Mouse (Mus musculus): ENCODE data around the gene Nap1l2. TPM values are rescaled to one million over a fixed set of nuclear protein-coding genes. Genes with fewer than 3 reads are reported as not detected.
"Not testable (repeated sequence)": the region's sequence is repeated elsewhere in the genome, so short reads cannot be mapped to it uniquely, and the experiment has no call there.

Gene Nap1l2
- 3.1 TPM in 2 replicates for polyA plus RNA-seq (2014; fragmentation: Nextera tagmentation; extraction: Ambion mirVana)

DNA sequence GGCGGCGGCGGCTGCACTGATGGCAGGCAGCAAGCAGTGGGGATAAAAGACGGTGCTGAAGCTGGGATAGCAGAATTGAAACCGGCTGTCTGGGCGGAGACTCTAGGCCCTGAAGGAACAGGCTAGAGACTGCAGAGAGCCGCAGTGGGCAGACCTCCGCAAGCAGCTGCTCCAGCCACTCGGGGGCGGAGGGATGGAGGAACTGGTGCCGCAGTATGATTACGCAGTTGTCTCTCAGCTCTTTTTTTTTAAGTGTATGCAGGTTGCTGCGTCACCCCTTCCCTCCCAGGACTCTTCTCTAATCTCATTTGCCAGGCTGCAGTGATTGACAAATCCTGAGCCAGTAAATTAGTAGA lies at the start of gene Nap1l2:
Gene Nap1l2 (minus strand): TSS at position 210 of the 356 bp plus-strand sequence.
- 16% methylated on average over 13 of the region's 13 CpGs for WGBS
- peak within 1 kb of the TSS; percentile 32 for H3K4me3 ChIP-seq (ENCODE audit: low read depth, low read length)
- peak within 1 kb of the TSS; percentile 56 for H3K4me2 ChIP-seq (ENCODE audit: low read depth, severe bottlenecking)
- H3K27ac ChIP-seq (replicated peaks; ENCODE audit: low read depth, low read length), result no peak within 1 kb of the TSS
- ATAC-seq (ENCODE audit: insufficient number of reproducible peaks, low FRiP score, low TSS enrichment, low read depth) (no peak), DNase-seq (ENCODE audit: low spot score) (peak; percentile 58)
- no peaks in the 10 kb centered on the region for H3K36me3 ChIP-seq (ENCODE audit: control insufficient read depth, insufficient read depth, low read length)
- H3K27me3 ChIP-seq (ENCODE audit: control insufficient read depth, insufficient read depth, low read length), result peaks cover 15% of the 10 kb centered on the region
- H3K4me1 ChIP-seq (ENCODE audit: control insufficient read depth, insufficient read depth, low read length), result no peaks in the 10 kb centered on the region
- no peak within 1 kb of the TSS for H3K9ac ChIP-seq (ENCODE audit: low read length)
- no peaks in the 10 kb centered on the region for H3K9me3 ChIP-seq (ENCODE audit: control insufficient read depth, low read length)

DNA sequence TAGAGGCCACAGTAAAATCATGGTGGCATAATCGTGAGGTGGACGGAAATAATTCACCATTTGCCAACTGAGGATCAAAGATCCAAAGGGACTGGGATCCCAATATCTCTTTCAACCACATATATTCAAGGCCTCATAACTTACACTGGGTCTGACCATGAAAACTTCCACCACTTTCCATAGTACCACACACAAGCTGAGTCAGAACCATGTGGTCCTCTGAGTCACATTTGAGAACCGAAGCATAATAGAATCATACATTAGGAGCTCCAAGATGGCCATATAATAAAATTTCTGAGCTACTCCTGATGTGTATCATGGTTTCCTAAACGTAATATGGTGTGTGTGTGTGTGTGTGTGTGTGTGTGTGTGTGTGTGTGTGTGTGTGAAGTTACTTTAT lies 28.8 kb upstream of the Nap1l2 start:
- no peak overlapping the region for H3K27ac ChIP-seq (replicated peaks; ENCODE audit: low read depth, low read length)
- no peaks in the 10 kb centered on the region for H3K27me3 ChIP-seq (ENCODE audit: control insufficient read depth, insufficient read depth, low read length)
- H3K4me3 ChIP-seq (ENCODE audit: low read depth, low read length), result no peak overlapping the region
- no peak overlapping the region for H3K4me2 ChIP-seq (ENCODE audit: low read depth, severe bottlenecking)
- DNase-seq (ENCODE audit: low spot score) (no peak), ATAC-seq (ENCODE audit: insufficient number of reproducible peaks, low FRiP score, low TSS enrichment, low read depth) (no peak)
- no peaks in the 10 kb centered on the region for H3K4me1 ChIP-seq (ENCODE audit: control insufficient read depth, insufficient read depth, low read length)
- H3K9ac ChIP-seq (ENCODE audit: low read length), result no peak overlapping the region
- H3K36me3 ChIP-seq (ENCODE audit: control insufficient read depth, insufficient read depth, low read length), result no peaks in the 10 kb centered on the region
- no peaks in the 10 kb centered on the region for H3K9me3 ChIP-seq (ENCODE audit: control insufficient read depth, low read length)
- 81% methylated on average over 4 of the region's 4 CpGs for WGBS

DNA sequence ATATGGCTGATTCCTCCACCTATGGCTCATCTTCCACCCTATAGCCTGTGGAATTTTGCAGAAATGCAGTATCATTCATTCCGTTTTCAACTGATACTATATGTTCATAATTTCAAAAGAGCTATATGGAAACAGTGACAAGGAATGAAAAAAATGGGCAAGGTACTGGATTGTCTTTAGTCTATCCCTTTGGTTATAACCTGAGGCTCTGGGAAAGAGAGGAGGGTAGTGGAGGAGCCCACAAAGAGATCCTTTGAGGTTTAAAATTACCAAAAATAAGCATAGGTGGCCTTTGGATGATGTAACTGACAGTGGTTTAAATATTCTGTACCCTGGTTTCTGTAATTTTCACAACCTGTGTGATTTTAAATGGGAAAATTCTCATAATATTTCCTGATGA lies 389 bp upstream of the Nap1l2 start:
- DNase-seq (ENCODE audit: low spot score), result no peak
- Histone ChIP-seq H3K4me3 (ENCODE audit: low read depth, low read length) (no peak overlapping the region), H3K36me3 (ENCODE audit: control insufficient read depth, insufficient read depth, low read length) (no peaks in the 10 kb centered on the region), H3K4me2 (ENCODE audit: low read depth, severe bottlenecking) (peak overlapping the region; percentile 56), H3K27ac (replicated peaks; ENCODE audit: low read depth, low read length) (no peak overlapping the region), H3K9ac (ENCODE audit: low read length) (no peak overlapping the region), H3K4me1 (ENCODE audit: control insufficient read depth, insufficient read depth, low read length) (no peaks in the 10 kb centered on the region), H3K9me3 (ENCODE audit: control insufficient read depth, low read length) (no peaks in the 10 kb centered on the region), H3K27me3 (ENCODE audit: control insufficient read depth, insufficient read depth, low read length) (peaks cover 15% of the 10 kb centered on the region)
- ATAC-seq (ENCODE audit: insufficient number of reproducible peaks, low FRiP score, low TSS enrichment, low read depth), result no peak
- 29% methylated on average over 1 of the region's 1 CpGs for WGBS

DNA sequence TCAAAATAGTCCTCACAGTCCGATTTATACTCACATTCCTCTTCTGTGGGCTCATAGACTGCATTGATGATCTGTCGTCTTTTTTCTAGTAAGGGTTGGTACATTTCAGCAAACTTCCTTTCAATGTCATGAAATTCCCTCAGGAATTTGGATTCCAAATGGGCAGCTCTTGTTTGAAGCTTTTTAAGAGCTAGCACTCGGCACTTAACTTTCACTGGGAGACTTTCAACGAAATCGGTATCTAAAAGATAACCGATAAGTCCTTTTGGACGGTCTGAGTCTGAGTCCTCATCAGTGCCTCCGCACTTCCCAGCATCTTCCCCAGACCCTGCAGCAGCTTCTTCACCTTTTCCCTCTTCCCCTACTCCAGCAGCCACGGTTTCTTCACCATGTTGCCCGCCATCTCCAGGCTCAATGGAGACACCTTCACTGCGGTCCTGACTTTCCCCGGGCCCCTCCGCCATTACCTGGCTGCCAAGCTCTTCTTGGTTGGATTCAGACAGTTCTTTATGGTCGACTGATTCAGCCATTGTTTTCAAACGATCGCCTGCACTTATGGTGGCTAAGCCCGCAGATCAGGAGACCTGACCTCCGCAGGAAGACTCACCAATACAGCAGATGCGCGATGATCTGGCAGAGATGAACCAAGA lies 534 bp downstream of the Nap1l2 start:
- Histone ChIP-seq H3K4me2 (ENCODE audit: low read depth, severe bottlenecking) (peak overlapping the region; percentile 56), H3K9me3 (ENCODE audit: control insufficient read depth, low read length) (no peaks in the 10 kb centered on the region), H3K36me3 (ENCODE audit: control insufficient read depth, insufficient read depth, low read length) (no peaks in the 10 kb centered on the region), H3K27me3 (ENCODE audit: control insufficient read depth, insufficient read depth, low read length) (peaks cover 15% of the 10 kb centered on the region), H3K4me1 (ENCODE audit: control insufficient read depth, insufficient read depth, low read length) (no peaks in the 10 kb centered on the region), H3K9ac (ENCODE audit: low read length) (no peak overlapping the region), H3K27ac (replicated peaks; ENCODE audit: low read depth, low read length) (no peak overlapping the region), H3K4me3 (ENCODE audit: low read depth, low read length) (peak overlapping the region; percentile 32)
- WGBS, result 20% methylated on average over 20 of the region's 20 CpGs
- ATAC-seq (ENCODE audit: insufficient number of reproducible peaks, low FRiP score, low TSS enrichment, low read depth) (no peak), DNase-seq (ENCODE audit: low spot score) (no peak)

DNA sequence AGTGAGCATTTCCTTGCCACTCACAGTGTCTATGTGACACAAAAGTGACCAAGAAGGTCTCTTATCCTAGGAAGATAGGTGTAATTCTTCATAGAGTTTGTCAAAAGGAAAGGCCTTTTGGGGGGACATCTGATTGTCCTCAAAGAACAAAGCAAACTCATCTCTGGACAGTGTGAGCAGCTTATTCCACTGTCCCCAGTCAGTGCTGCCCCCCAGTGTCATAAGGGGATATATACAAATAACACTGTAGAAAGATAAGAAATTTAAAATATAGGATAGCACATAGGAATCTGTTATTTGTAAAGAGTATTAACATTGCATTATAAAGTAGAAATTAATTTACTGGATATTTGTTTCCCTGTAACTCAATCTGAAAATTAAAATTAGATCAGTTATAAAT lies 2.9 kb downstream of the Nap1l2 start:
- ATAC-seq (ENCODE audit: insufficient number of reproducible peaks, low FRiP score, low TSS enrichment, low read depth) (no peak), DNase-seq (ENCODE audit: low spot score) (no peak)
- no peak overlapping the region for H3K27ac ChIP-seq (replicated peaks; ENCODE audit: low read depth, low read length)
- no peak overlapping the region for H3K9ac ChIP-seq (ENCODE audit: low read length)
- H3K27me3 ChIP-seq (ENCODE audit: control insufficient read depth, insufficient read depth, low read length), result peaks cover 15% of the 10 kb centered on the region
- no peak overlapping the region for H3K4me3 ChIP-seq (ENCODE audit: low read depth, low read length)
- H3K4me2 ChIP-seq (ENCODE audit: low read depth, severe bottlenecking), result no peak overlapping the region
- H3K36me3 ChIP-seq (ENCODE audit: control insufficient read depth, insufficient read depth, low read length), result no peaks in the 10 kb centered on the region
- H3K4me1 ChIP-seq (ENCODE audit: control insufficient read depth, insufficient read depth, low read length), result no peaks in the 10 kb centered on the region
- H3K9me3 ChIP-seq (ENCODE audit: control insufficient read depth, low read length), result no peaks in the 10 kb centered on the region

DNA sequence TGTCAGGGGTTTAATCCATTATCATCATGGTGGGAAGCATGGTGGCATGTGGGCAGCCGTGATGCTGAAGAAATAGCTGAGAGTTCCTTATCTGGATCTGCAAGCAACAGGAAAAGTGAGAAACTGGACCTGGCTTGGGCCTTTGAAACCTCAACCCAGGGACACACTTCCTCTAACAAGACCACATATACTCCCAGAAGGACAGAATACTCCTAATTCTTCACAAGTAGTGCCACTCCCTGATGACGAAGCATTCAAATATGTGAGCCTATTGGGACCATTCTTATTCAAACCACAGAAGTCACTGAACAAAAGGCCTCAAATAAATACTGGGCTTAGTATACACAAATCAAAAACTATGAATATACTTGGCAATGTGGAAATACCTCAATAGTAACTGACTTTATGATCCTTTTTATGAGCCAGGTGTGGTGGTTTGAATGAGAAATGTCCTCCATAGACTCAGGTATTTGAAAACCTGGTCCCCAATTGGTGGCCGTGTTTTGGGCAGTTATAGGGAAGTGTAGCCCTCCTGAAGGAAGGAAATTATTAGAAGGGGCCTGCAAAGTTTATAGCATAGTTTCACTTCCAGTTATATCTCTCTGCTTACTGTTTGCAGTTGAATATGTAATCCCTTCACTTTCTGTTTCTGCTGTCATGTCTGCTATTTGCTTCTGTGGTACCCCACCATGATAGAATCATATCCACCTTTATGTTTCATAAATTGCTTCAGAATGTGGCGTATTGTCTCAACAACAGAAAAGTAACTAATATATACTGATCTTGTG lies 6.5 kb downstream of the Nap1l2 start:
- 87% methylated on average over 4 of the region's 4 CpGs for WGBS
- no peak overlapping the region for H3K27ac ChIP-seq (replicated peaks; ENCODE audit: low read depth, low read length)
- no peak overlapping the region for H3K4me2 ChIP-seq (ENCODE audit: low read depth, severe bottlenecking)
- H3K9me3 ChIP-seq (ENCODE audit: control insufficient read depth, low read length), result no peaks in the 10 kb centered on the region
- no peak overlapping the region for H3K9ac ChIP-seq (ENCODE audit: low read length)
- no peak overlapping the region for H3K4me3 ChIP-seq (ENCODE audit: low read depth, low read length)
- DNase-seq (ENCODE audit: low spot score) (no peak), ATAC-seq (ENCODE audit: insufficient number of reproducible peaks, low FRiP score, low TSS enrichment, low read depth) (no peak)
- H3K27me3 ChIP-seq (ENCODE audit: control insufficient read depth, insufficient read depth, low read length), result no peaks in the 10 kb centered on the region; the same call in 1 of the 2 replicates
- H3K36me3 ChIP-seq (ENCODE audit: control insufficient read depth, insufficient read depth, low read length), result no peaks in the 10 kb centered on the region
- H3K4me1 ChIP-seq (ENCODE audit: control insufficient read depth, insufficient read depth, low read length), result no peaks in the 10 kb centered on the region

DNA sequence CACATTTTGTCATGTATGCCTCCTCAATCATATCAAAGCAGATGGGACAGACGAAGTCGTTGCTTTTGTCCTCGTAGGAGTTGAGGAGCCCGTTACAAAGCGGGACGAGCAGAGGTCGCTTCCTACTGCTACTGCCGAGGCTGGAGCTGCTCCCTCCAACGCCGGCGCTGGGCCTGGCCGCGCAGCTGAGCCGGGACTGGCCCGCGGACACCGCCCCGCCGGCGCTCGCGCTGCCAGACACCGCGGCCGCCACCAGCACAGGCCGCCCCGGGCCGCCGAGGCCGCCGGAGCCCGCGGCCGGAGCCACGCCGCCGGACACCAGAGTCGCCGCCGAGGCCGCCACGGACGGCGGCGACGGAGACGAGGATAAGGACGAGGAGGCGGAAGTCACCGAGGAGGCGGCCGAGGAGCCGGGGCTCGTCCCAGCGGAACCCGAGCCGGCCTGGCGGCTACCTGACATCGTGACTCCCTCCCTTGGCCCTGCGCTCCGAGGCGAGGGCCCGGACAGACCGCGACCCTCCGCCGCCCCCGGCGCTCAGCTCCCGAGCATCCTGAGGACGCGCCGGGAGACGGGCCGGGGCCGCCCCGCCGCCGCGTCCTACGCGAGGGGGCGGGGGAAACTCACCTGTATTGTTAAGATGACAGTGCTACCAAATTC lies 21.4 kb downstream of the Nap1l2 start:
- H3K4me1 ChIP-seq (ENCODE audit: control insufficient read depth, insufficient read depth, low read length); H3K9ac ChIP-seq (ENCODE audit: low read length); H3K27ac ChIP-seq (replicated peaks; ENCODE audit: low read depth, low read length); H3K9me3 ChIP-seq (ENCODE audit: control insufficient read depth, low read length); H3K4me2 ChIP-seq (ENCODE audit: low read depth, severe bottlenecking); H3K27me3 ChIP-seq (ENCODE audit: control insufficient read depth, insufficient read depth, low read length); DNase-seq (ENCODE audit: low spot score); H3K36me3 ChIP-seq (ENCODE audit: control insufficient read depth, insufficient read depth, low read length): not testable (repeated sequence)
- WGBS, result 26% methylated on average over 33 of the region's 83 CpGs
- 0 out of 2 replicates have a peak overlapping the region, but pooled peaks have one; percentile 20 for H3K4me3 ChIP-seq (ENCODE audit: low read depth, low read length)
- ATAC-seq (ENCODE audit: insufficient number of reproducible peaks, low FRiP score, low TSS enrichment, low read depth), result peak; percentile 85; the same call in 1 of the 2 replicates

DNA sequence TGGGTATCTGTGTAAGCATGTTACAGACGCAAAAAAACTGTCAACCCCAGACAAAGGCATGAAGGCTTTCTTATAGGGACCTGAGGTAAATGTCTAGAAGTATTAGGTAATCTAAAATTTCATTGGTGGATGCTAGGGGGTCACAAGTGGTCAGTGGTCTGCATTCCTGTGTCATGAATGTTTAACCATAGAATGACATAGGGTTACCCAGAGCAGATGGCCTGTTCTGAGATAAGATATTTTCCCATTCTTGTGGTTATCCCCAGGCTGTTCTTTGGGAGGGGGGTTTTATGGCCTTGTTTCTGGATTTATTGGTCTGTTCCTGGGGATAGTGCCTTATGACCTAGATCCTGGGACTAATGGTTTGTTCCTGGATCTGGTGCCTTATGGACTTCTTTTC lies 30.3 kb downstream of the Nap1l2 start:
- H3K4me3 ChIP-seq (ENCODE audit: low read depth, low read length), result no peak overlapping the region
- no peaks in the 10 kb centered on the region for H3K4me1 ChIP-seq (ENCODE audit: control insufficient read depth, insufficient read depth, low read length)
- no peak for ATAC-seq (ENCODE audit: insufficient number of reproducible peaks, low FRiP score, low TSS enrichment, low read depth)
- H3K36me3 ChIP-seq (ENCODE audit: control insufficient read depth, insufficient read depth, low read length), result no peaks in the 10 kb centered on the region
- H3K27ac ChIP-seq (replicated peaks; ENCODE audit: low read depth, low read length), result no peak overlapping the region
- H3K9me3 ChIP-seq (ENCODE audit: control insufficient read depth, low read length), result no peaks in the 10 kb centered on the region
- 62% methylated on average over 1 of the region's 1 CpGs for WGBS
- no peak for DNase-seq (ENCODE audit: low spot score)
- H3K9ac ChIP-seq (ENCODE audit: low read length), result no peak overlapping the region
- H3K4me2 ChIP-seq (ENCODE audit: low read depth, severe bottlenecking), result no peak overlapping the region
- 0 out of 2 replicates have a peak, but pooled peaks cover 6% of the 10 kb centered on the region for H3K27me3 ChIP-seq (ENCODE audit: control insufficient read depth, insufficient read depth, low read length)

Measured in limb, embryonic 11.5 days (tissue).